Mouse (Mus musculus) C2C12 (cell line): ENCODE measurements around the gene Tbc1d14. TPM values are rescaled to one million over a fixed set of nuclear protein-coding genes. Genes with fewer than 3 reads are reported as not detected.

Source experiments
- H3K27me3 ChIP-seq: one replicate; pipeline ENCODE4 v1.6.1; 2011; ENCODE audit not compliant: control insufficient read depth, insufficient read depth, insufficient read length
- H3K36me3 ChIP-seq: one replicate; pipeline ENCODE4 v1.6.1; 2011; ENCODE audit not compliant: control insufficient read depth, insufficient read depth
- H3K4me3 ChIP-seq: one replicate; pipeline ENCODE4 v1.5.1; 2011; ENCODE audit warnings: mild to moderate bottlenecking, control low read depth; ENCODE audit not compliant: poor library complexity, insufficient read depth, severe bottlenecking
- H3K79me2 ChIP-seq: one replicate; pipeline ENCODE4 v1.6.1; 2011; ENCODE audit not compliant: control insufficient read depth, insufficient read depth
- H3K79me3 ChIP-seq: one replicate; pipeline ENCODE4 v1.6.1; 2011; ENCODE audit warnings: low read depth, control low read depth
- H3ac ChIP-seq: one replicate; pipeline ENCODE3; 2011; ENCODE audit warnings: low read depth; ENCODE audit not compliant: control insufficient read depth, insufficient read length
- CEBPB ChIP-seq: IDR thresholded peaks from one replicate; pipeline ENCODE4 v1.6.1; 2011; ENCODE audit warnings: low read depth, mild to moderate bottlenecking, control low read depth, moderate library complexity
- CTCF ChIP-seq: IDR thresholded peaks from one replicate; pipeline ENCODE4 v1.5.1; 2011; ENCODE audit not compliant: control insufficient read depth, insufficient read depth, insufficient read length
- FOSL1 ChIP-seq: IDR thresholded peaks from one replicate; pipeline ENCODE4 v1.8.0; 2011; ENCODE audit warnings: mild to moderate bottlenecking, low read length; ENCODE audit not compliant: poor library complexity, insufficient read depth, severe bottlenecking
- MAX ChIP-seq: IDR thresholded peaks from one replicate; pipeline ENCODE4 v1.6.1; 2011; ENCODE audit warnings: mild to moderate bottlenecking, control low read depth
- MYOD1 ChIP-seq: IDR thresholded peaks from one replicate; pipeline ENCODE4 v1.6.1; 2011; ENCODE audit warnings: low read depth; ENCODE audit not compliant: control insufficient read depth, insufficient read length
- MYOG ChIP-seq: IDR thresholded peaks from one replicate; pipeline ENCODE4 v1.6.1; 2011; ENCODE audit not compliant: control insufficient read depth, insufficient read length; ENCODE audit errors: extremely low read depth
- USF1 ChIP-seq: IDR thresholded peaks from one replicate; pipeline ENCODE4 v1.6.1; 2011; ENCODE audit warnings: low read depth, mild to moderate bottlenecking, control low read depth, moderate library complexity
- polyA plus RNA-seq: library from polyadenylated mRNA; unstranded; fragments of >200 nt; fragmentation: generic; extraction: Trizol; gene quantifications from one replicate; pipeline ENCODE4 v1.2.1, GENCODE M21; 2012; ENCODE audit warnings: missing spikeins

Gene Tbc1d14
- polyA plus RNA-seq, 1 experiment: 10.7 TPM

- H3K79me3 ChIP-seq: no peaks in the 10 kb centered on the region
- H3K4me3 ChIP-seq: no peak overlapping the region
- no peak for TF ChIP-seq USF1
- TF ChIP-seq FOSL1: no peak
- no peak for TF ChIP-seq MAX
- no peak for TF ChIP-seq MYOD1
- TF ChIP-seq MYOG: no peak
- TF ChIP-seq CTCF: no peak
- no peak for TF ChIP-seq CEBPB
- peaks cover 7% of the 10 kb centered on the region for H3K36me3 ChIP-seq
- H3K79me2 ChIP-seq: peaks cover 32% of the 10 kb centered on the region
- no peaks in the 10 kb centered on the region for H3K27me3 ChIP-seq
- H3ac ChIP-seq: no peak overlapping the region
These were observed 66.8 kb downstream of the Tbc1d14 start for GRCm38 (mm10) chr5:36526274-36526673.

- no peak overlapping the region for H3K4me3 ChIP-seq
- H3K79me3 ChIP-seq: no peaks in the 10 kb centered on the region
- TF ChIP-seq CTCF (no peak), MYOD1 (peak; percentile 41)
- H3K27me3 ChIP-seq: no peaks in the 10 kb centered on the region
- peaks cover 32% of the 10 kb centered on the region for H3K79me2 ChIP-seq
- peaks cover 10% of the 10 kb centered on the region for H3K36me3 ChIP-seq
- no peak overlapping the region for H3ac ChIP-seq
These were observed 67.9 kb downstream of the Tbc1d14 start for GRCm38 (mm10) chr5:36525216-36525615.

- peaks cover 25% of the 10 kb centered on the region for H3K36me3 ChIP-seq
- no peak for TF ChIP-seq FOSL1
- TF ChIP-seq USF1: no peak
- H3K79me2 ChIP-seq: peaks cover 15% of the 10 kb centered on the region
- H3ac ChIP-seq: no peak overlapping the region
- H3K4me3 ChIP-seq: no peak overlapping the region
- no peaks in the 10 kb centered on the region for H3K79me3 ChIP-seq
- no peaks in the 10 kb centered on the region for H3K27me3 ChIP-seq
These were observed 69.8 kb downstream of the Tbc1d14 start for GRCm38 (mm10) chr5:36523219-36523703.

GRCm38 (mm10) chr5:36522782-36523181 is 70.3 kb downstream of the Tbc1d14 start:
- peaks cover 28% of the 10 kb centered on the region for H3K36me3 ChIP-seq

GRCm38 (mm10) chr5:36519751-36520150 is 73.3 kb downstream of the Tbc1d14 start:
- Histone ChIP-seq H3K4me3 (no peak overlapping the region), H3K27me3 (no peaks in the 10 kb centered on the region), H3ac (no peak overlapping the region), H3K79me3 (no peaks in the 10 kb centered on the region), H3K36me3 (peaks cover 38% of the 10 kb centered on the region), H3K79me2 (no peaks in the 10 kb centered on the region)
- TF ChIP-seq MYOD1 (no peak), USF1 (no peak), CTCF (no peak), MYOG (no peak), FOSL1 (no peak), MAX (no peak), CEBPB (no peak)

More at GRCm38 (mm10) chr5:36522782-36523181, 70.3 kb downstream of the Tbc1d14 start:
- Histone ChIP-seq H3K79me2 (peaks cover 15% of the 10 kb centered on the region), H3K4me3 (no peak overlapping the region), H3ac (no peak overlapping the region), H3K27me3 (no peaks in the 10 kb centered on the region), H3K79me3 (no peaks in the 10 kb centered on the region)
- no peak for TF ChIP-seq MYOD1
- no peak for TF ChIP-seq MYOG
- TF ChIP-seq FOSL1: no peak
- TF ChIP-seq MAX: no peak
- no peak for TF ChIP-seq CEBPB
- TF ChIP-seq USF1: no peak
- no peak for TF ChIP-seq CTCF

GRCm38 (mm10) chr5:36517596-36517995 is 75.5 kb downstream of the Tbc1d14 start:
- H3K4me3 ChIP-seq: no peak overlapping the region
- no peak for TF ChIP-seq MAX
- TF ChIP-seq USF1: no peak
- no peak for TF ChIP-seq CTCF
- TF ChIP-seq CEBPB: no peak
- TF ChIP-seq MYOD1: no peak
- TF ChIP-seq MYOG: no peak
- no peak for TF ChIP-seq FOSL1
- H3K79me2 ChIP-seq: no peaks in the 10 kb centered on the region
- no peak overlapping the region for H3ac ChIP-seq
- H3K36me3 ChIP-seq: peaks cover 47% of the 10 kb centered on the region
- no peaks in the 10 kb centered on the region for H3K79me3 ChIP-seq
- no peaks in the 10 kb centered on the region for H3K27me3 ChIP-seq
